Mouse (Mus musculus): ENCODE measurements at regions not wholly inside any gene's neighbourhood (a gene's known extent, or its start where the extent isn't known, plus 50 kb on each side); places are given as distances from the start of the nearest gene placed in this dataset.

DNA sequence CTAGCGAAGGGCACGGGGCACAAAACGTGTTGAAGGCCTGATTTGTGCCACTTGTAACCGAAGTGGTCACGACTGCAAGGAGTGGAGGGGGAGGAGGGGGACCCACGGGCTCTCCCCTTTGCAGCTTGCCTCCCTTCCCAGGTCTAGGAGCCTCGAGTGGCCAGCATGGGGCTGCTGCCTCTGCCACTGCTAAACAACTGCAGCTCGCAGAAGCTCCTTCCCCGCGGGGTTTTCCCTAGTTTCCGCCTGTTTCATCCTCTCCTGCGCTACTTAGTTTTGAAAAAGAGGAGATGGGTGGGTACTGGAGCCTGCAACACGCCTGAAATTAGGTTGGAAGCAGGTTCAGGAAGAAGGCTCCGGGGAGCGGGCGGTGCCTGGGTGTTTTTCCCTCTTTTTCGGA lies 82.6 kb upstream of the Hsd17b12 start:
- TF ChIP-seq CTCF (IDR thresholded peaks at IDR 0.05; ENCODE audit: low read depth): no peak
- TF ChIP-seq EP300 (optimal IDR thresholded peaks at IDR 0.05): no peak

Measured in stomach, postnatal 0 days (tissue).